Mouse (Mus musculus): ENCODE results near the gene Olfr279. TPM values are rescaled to one million over a fixed set of nuclear protein-coding genes. Genes with fewer than 3 reads are reported as not detected.
"Not testable (repeated sequence)": the region's sequence is repeated elsewhere in the genome, so short reads cannot be mapped to it uniquely, and the experiment has no call there.

Gene Olfr279
- polyA plus RNA-seq, 1 experiment from 2014 or later, result not detected

DNA sequence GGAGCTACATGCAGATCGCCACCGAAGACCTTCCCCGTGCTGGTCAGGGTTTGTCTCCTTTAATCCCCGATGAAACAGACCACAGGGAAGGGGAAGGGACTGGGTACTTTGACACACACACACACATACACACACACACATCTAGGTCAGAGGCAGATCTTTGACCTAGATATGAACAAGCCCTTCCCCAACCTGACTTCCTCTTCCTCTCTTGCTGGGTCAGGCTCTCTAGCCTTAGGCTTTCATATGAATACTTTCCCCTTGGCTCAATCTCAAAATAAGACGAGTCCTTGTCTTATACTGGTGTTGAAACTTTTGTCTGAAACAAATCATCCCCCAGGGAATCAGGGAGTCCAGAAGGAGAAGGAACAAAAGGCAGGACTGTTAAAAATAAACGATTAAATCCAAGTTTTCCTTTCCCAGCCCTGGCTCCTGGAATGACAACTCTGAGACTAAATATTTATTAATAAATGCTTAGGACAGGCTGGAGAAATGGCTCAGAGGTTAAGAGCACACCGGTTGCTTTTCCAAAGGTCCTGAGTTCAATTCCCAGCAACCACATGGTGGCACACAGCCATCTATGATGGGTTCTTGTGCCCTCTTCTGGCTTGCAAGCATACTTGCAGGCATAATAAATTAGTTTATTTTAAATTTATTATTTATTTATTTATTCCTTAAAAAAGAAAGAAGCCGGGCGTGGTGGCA lies 14.2 kb downstream of the Olfr279 start:
- H3K9ac ChIP-seq (ENCODE audit: low read length), result no peak overlapping the region
- H3K9me3 ChIP-seq (ENCODE audit: control insufficient read depth, low read length), result no peaks in the 10 kb centered on the region
- no peaks in the 10 kb centered on the region for H3K27me3 ChIP-seq (ENCODE audit: control insufficient read depth, insufficient read depth, low read length)
- no peak for ATAC-seq (ENCODE audit: low FRiP score)
- no peak overlapping the region for H3K4me2 ChIP-seq
- DNase-seq (ENCODE audit: low spot score, missing footprints), result no peak
- no peaks in the 10 kb centered on the region for H3K36me3 ChIP-seq (ENCODE audit: control insufficient read depth, insufficient read depth, low read length)
- peaks cover 4% of the 10 kb centered on the region for H3K4me1 ChIP-seq (ENCODE audit: control insufficient read depth, insufficient read depth, low read length)
- H3K4me3 ChIP-seq (ENCODE audit: low read depth, low read length), result no peak overlapping the region
- 85% methylated on average over 9 of the region's 9 CpGs for WGBS
- H3K27ac ChIP-seq (ENCODE audit: low read depth, low read length), result no peak overlapping the region

DNA sequence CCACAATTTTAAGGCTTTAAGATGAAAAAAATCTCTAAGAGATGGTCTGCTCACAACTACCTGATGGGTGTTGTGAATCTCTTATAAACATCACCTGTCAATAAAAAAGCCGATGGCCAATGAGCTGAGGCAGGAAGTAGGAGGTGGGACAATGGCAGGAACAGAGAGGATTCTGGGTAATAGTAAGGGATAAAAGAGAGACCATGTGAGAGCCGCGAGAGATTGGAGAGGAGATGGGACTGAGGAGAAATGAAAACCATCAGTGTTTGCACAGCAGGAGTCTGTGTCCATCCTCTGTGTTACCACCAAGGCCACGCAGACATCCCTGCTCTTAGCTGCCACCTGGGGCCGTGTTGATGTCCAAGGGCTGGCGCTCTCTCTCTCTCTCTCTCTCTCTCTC lies 15.1 kb downstream of the Olfr279 start:
- no peak for DNase-seq (ENCODE audit: low spot score, missing footprints)
- no peak for ATAC-seq (ENCODE audit: low FRiP score)
- Histone ChIP-seq H3K4me1 (ENCODE audit: control insufficient read depth, insufficient read depth, low read length) (peaks cover 5% of the 10 kb centered on the region), H3K9ac (ENCODE audit: low read length) (no peak overlapping the region), H3K27me3 (ENCODE audit: control insufficient read depth, insufficient read depth, low read length) (no peaks in the 10 kb centered on the region), H3K36me3 (ENCODE audit: control insufficient read depth, insufficient read depth, low read length) (no peaks in the 10 kb centered on the region), H3K9me3 (ENCODE audit: control insufficient read depth, low read length) (no peaks in the 10 kb centered on the region), H3K4me2 (no peak overlapping the region), H3K27ac (ENCODE audit: low read depth, low read length) (no peak overlapping the region), H3K4me3 (ENCODE audit: low read depth, low read length) (no peak overlapping the region)
- 85% methylated on average over 5 of the region's 6 CpGs for WGBS

DNA sequence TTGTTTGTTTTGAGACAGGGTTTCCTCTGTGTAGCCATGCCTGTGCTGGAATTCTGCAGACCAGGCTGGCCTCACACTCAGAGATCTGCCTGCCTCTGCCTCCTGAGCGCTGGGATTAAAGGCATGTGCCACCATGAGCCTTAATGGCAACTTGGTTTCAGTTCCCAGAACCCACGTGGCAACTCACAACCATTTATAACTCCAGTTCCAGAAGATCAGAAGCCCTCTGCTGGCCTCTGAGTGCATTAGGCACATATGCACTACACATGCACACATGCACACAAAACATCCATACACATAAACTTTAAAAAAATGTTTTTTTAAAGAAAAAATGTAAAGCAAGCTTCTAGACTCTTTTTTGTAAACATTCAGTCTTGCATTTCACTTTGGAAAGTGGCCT lies 17.2 kb downstream of the Olfr279 start:
- ATAC-seq (ENCODE audit: low FRiP score) (no peak), DNase-seq (ENCODE audit: low spot score, missing footprints) (no peak)
- H3K9me3 ChIP-seq (ENCODE audit: control insufficient read depth, low read length), result no peaks in the 10 kb centered on the region
- H3K4me1 ChIP-seq (ENCODE audit: control insufficient read depth, insufficient read depth, low read length), result peaks cover 7% of the 10 kb centered on the region
- H3K4me3 ChIP-seq (ENCODE audit: low read depth, low read length), result no peak overlapping the region
- WGBS, result 68% methylated on average over 2 of the region's 2 CpGs
- H3K4me2 ChIP-seq, result no peak overlapping the region
- H3K36me3 ChIP-seq (ENCODE audit: control insufficient read depth, insufficient read depth, low read length), result no peaks in the 10 kb centered on the region
- H3K27me3 ChIP-seq (ENCODE audit: control insufficient read depth, insufficient read depth, low read length), result no peaks in the 10 kb centered on the region
- no peak overlapping the region for H3K9ac ChIP-seq (ENCODE audit: low read length)
- H3K27ac ChIP-seq (ENCODE audit: low read depth, low read length), result no peak overlapping the region

DNA sequence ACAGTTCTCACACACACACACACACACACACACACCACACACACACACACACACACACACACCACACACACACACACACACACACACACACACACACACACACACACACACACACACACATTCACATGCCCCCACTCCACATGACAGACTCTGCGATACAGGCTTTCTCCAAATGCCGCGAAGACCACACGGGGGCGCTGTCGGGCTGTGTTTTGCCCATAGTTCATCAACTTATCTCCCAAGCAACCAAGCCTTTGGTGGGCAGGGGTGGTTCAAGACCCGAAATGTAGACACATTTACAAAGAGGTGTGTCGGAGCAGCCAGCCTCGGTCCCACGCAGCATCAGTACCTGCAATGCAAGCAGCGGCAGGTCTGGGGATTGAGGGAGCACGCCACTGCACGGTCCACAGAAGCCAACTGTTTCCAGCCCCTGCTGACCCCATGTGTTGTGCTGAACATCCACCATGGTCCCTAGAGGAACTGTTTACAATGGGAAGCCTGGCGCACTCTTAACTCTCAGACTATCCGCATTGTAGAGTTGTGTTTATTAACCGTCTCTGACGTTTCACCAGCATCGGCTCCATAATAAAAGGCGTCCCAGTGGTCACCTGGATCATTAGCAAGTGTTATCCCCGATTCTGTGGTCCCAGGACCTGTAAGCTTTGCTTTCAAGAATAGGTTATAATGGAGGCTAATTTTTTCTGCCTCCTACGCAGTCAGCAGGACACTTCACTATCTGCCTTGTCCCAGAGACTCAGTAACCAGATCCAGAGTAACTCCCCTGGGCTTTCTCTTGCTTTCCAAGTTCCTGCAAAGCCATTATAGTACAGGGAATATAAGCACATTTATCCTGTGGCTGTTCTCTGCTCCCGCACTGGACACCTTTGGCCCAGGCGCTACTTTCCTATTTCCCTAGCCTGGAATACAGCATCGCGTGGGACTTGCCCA lies 18.5 kb downstream of the Olfr279 start:
- Histone ChIP-seq H3K4me3 (ENCODE audit: low read depth, low read length) (no peak overlapping the region), H3K27ac (ENCODE audit: low read depth, low read length) (no peak overlapping the region), H3K4me1 (ENCODE audit: control insufficient read depth, insufficient read depth, low read length) (peaks cover 7% of the 10 kb centered on the region), H3K9ac (ENCODE audit: low read length) (no peak overlapping the region), H3K9me3 (ENCODE audit: control insufficient read depth, low read length) (no peaks in the 10 kb centered on the region), H3K36me3 (ENCODE audit: control insufficient read depth, insufficient read depth, low read length) (no peaks in the 10 kb centered on the region), H3K27me3 (ENCODE audit: control insufficient read depth, insufficient read depth, low read length) (no peaks in the 10 kb centered on the region), H3K4me2 (peak overlapping the region; percentile 36)
- ATAC-seq (ENCODE audit: low FRiP score), result peak; percentile 48; the same call in 1 of the 2 replicates
- 31% methylated on average over 25 of the region's 25 CpGs for WGBS
- DNase-seq (ENCODE audit: low spot score, missing footprints), result peak; percentile 99

DNA sequence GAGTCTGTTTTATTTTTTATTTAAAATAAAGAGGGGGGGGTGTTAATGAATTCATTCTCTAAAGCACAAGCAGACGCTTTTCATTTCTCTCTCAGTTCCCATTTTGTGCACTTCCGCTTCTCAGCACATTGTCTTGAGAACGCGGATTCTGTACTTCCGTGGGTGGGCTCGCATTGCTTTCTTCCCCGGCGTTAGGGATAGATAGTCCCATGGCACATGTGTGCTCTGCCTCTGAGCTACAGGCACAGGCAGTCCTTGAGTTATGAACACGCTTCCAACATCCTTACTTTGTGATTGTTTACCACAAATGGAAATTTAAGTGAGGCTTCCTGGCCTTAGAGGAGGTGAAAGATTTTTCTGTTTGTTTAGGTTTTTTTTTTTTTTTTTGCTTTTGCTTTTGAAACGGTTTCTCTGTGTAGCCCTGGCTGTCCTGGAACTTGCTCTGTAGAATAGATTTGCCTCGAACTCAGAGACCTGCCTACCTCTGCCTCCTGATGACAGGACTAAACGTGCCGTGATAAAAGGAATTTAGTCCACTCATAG lies 19.3 kb downstream of the Olfr279 start:
- no peak overlapping the region for H3K27ac ChIP-seq (ENCODE audit: low read depth, low read length)
- DNase-seq (ENCODE audit: low spot score, missing footprints) (no peak), ATAC-seq (ENCODE audit: low FRiP score) (no peak)
- peaks cover 7% of the 10 kb centered on the region for H3K4me1 ChIP-seq (ENCODE audit: control insufficient read depth, insufficient read depth, low read length)
- no peaks in the 10 kb centered on the region for H3K36me3 ChIP-seq (ENCODE audit: control insufficient read depth, insufficient read depth, low read length)
- no peak overlapping the region for H3K9ac ChIP-seq (ENCODE audit: low read length)
- WGBS, result 59% methylated on average over 13 of the region's 13 CpGs
- H3K4me3 ChIP-seq (ENCODE audit: low read depth, low read length), result no peak overlapping the region
- no peaks in the 10 kb centered on the region for H3K9me3 ChIP-seq (ENCODE audit: control insufficient read depth, low read length)
- H3K4me2 ChIP-seq, result no peak overlapping the region
- no peaks in the 10 kb centered on the region for H3K27me3 ChIP-seq (ENCODE audit: control insufficient read depth, insufficient read depth, low read length)

DNA sequence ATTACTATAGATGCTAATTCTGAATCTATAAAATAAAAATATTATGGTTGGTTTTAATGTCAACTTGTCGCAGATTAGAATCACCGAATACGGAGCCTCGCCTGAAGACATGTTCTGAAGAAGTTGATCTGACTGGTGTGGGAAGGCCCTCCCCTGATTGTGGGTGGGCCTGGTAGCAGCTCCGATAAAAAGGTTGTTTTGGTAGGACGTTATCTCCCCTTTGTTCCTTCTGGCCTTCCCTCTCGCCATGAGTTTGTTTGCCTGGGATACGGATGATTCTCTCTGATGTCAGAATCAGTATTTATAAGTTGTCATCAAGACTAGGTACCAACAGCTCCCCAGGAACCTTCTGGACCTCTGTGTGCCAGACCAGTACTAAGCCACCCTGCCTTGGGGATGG lies 20.0 kb downstream of the Olfr279 start:
- H3K9ac ChIP-seq (ENCODE audit: low read length), result no peak overlapping the region
- no peak overlapping the region for H3K27ac ChIP-seq (ENCODE audit: low read depth, low read length)
- no peak for ATAC-seq (ENCODE audit: low FRiP score)
- H3K4me2 ChIP-seq, result no peak overlapping the region
- no peaks in the 10 kb centered on the region for H3K36me3 ChIP-seq (ENCODE audit: control insufficient read depth, insufficient read depth, low read length)
- no peak for DNase-seq (ENCODE audit: low spot score, missing footprints)
- WGBS, result 43% methylated on average over 8 of the region's 8 CpGs
- H3K4me3 ChIP-seq (ENCODE audit: low read depth, low read length), result no peak overlapping the region
- no peaks in the 10 kb centered on the region for H3K9me3 ChIP-seq (ENCODE audit: control insufficient read depth, low read length)
- peaks cover 7% of the 10 kb centered on the region for H3K4me1 ChIP-seq (ENCODE audit: control insufficient read depth, insufficient read depth, low read length)
- H3K27me3 ChIP-seq (ENCODE audit: control insufficient read depth, insufficient read depth, low read length), result no peaks in the 10 kb centered on the region

DNA sequence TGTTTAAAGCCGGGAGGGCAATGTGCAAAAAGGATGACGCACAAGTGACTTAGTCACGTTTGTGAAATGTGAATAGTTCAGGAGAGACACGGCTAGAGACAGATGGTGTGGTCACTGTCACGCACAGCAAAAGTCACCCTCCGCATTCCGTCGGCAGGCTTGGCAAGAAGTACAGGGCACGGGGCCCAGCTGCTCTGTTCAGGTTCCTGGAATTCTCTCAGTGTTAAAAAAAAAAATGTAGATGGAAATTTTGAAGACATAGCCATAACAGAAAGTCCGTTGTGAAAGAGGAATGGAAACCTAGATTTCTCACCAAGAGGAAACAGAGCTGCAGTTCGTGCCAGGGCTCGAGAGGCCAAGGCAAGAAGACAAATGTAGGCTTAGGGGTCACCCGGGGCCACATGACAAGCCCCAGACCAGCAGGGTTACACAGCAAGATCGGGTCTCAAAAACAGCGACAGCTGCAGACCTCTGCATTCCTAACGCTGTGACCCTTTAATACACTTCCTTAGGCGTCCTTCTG lies 20.7 kb downstream of the Olfr279 start:
- Histone ChIP-seq H3K4me3 (ENCODE audit: low read depth, low read length) (no peak overlapping the region), H3K4me1 (ENCODE audit: control insufficient read depth, insufficient read depth, low read length) (peaks cover 7% of the 10 kb centered on the region), H3K36me3 (ENCODE audit: control insufficient read depth, insufficient read depth, low read length) (peaks cover 2% of the 10 kb centered on the region; the same call in 1 of the 2 replicates), H3K27me3 (ENCODE audit: control insufficient read depth, insufficient read depth, low read length) (no peaks in the 10 kb centered on the region), H3K9ac (ENCODE audit: low read length) (no peak overlapping the region), H3K4me2 (no peak overlapping the region), H3K9me3 (ENCODE audit: control insufficient read depth, low read length) (no peaks in the 10 kb centered on the region), H3K27ac (ENCODE audit: low read depth, low read length) (no peak overlapping the region)
- DNase-seq (ENCODE audit: low spot score, missing footprints) (peak; percentile 86), ATAC-seq (ENCODE audit: low FRiP score) (no peak)
- 58% methylated on average over 17 of the region's 17 CpGs for WGBS

DNA sequence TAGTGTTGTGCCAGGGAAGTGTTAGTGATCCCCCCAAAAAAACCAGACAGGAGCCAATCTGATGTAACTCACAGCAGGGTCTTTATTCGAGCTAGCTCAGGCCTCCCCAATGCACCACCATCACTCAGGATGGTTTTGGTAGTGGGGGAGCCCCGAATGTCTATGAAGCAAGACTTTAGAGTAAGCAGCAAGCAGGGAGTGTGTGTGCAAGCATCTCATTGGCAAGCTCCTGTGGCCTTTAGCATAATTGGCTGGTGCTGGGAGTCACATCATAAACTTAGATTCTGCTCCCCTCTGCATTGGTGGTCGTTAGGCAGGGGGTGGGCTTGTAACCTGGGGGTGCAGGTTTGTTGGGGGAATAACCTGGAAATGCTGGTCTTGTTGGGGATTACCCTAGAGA lies 21.5 kb downstream of the Olfr279 start:
- WGBS, result 76% methylated on average over 3 of the region's 3 CpGs
- not testable (repeated sequence) for ATAC-seq (ENCODE audit: low FRiP score)

DNA sequence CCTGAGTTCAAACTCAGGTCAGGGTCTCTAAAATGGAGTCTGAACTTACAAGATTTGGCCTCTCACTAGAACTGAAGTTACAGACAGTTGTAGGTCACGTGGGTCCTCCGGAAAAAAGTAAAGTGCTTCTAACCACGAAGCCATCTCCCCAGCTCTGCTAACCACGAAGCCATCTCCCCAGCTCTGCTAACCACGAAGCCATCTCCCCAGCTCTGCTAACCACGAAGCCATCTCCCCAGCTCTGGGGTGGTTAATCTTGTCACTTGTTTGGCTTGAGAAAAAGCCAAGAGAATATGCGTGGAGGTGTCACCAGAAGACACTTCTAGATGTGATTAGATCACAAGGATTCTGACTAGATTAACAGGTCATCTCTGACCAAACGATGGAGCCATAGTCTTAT lies 21.9 kb downstream of the Olfr279 start:
- Histone ChIP-seq H3K27ac (ENCODE audit: low read depth, low read length) (no peak overlapping the region), H3K27me3 (ENCODE audit: control insufficient read depth, insufficient read depth, low read length) (no peaks in the 10 kb centered on the region), H3K9ac (ENCODE audit: low read length) (no peak overlapping the region), H3K4me2 (no peak overlapping the region), H3K36me3 (ENCODE audit: control insufficient read depth, insufficient read depth, low read length) (peaks cover 6% of the 10 kb centered on the region), H3K9me3 (ENCODE audit: control insufficient read depth, low read length) (no peaks in the 10 kb centered on the region), H3K4me1 (ENCODE audit: control insufficient read depth, insufficient read depth, low read length) (peaks cover 7% of the 10 kb centered on the region), H3K4me3 (ENCODE audit: low read depth, low read length) (no peak overlapping the region)
- 88% methylated on average over 8 of the region's 8 CpGs for WGBS
- ATAC-seq (ENCODE audit: low FRiP score), result no peak
- DNase-seq (ENCODE audit: low spot score, missing footprints), result no peak

More for the DNA sequence above, 21.5 kb downstream of the Olfr279 start:
- DNase-seq (ENCODE audit: low spot score, missing footprints); H3K4me3 ChIP-seq (ENCODE audit: low read depth, low read length); H3K27ac ChIP-seq (ENCODE audit: low read depth, low read length); H3K36me3 ChIP-seq (ENCODE audit: control insufficient read depth, insufficient read depth, low read length); H3K4me1 ChIP-seq (ENCODE audit: control insufficient read depth, insufficient read depth, low read length); H3K4me2 ChIP-seq; H3K9me3 ChIP-seq (ENCODE audit: control insufficient read depth, low read length); H3K9ac ChIP-seq (ENCODE audit: low read length); H3K27me3 ChIP-seq (ENCODE audit: control insufficient read depth, insufficient read depth, low read length): not testable (repeated sequence)
